Mouse (Mus musculus): ENCODE measurements around the gene Iqcn.

DNA sequence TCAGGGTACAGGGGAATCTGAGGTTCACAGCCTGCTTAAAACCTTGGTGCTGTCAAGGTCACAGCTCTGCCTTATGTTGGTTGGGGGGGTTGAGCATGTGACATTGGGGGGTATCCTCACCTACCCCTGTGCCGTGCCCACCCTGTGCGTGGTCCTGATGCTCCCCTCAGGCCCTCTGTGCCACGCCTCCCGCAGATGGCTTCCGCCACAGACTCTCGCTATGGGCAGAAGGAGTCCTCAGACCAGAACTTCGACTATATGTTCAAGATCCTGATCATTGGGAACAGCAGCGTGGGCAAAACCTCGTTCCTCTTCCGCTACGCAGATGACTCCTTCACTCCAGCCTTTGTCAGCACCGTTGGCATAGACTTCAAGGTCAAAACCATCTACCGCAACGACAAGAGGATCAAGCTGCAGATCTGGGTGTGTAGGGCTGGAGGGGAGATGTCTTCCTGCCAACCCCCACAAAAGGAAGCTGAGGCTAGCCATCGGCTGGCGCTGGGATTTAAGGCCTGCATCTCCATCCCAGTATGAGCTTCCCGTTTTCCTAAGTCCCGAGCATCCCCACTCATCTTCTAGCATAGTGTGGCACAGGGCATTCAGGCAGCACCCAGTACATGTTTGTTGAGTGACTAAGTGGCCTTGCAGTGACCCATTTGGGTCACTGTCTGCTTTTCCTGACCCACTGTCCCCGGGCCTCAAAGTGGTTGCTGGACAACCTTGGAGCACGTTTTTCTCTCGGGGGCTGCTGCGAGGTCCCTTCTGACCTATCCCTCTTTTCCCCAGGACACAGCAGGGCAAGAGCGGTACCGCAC is 52.6 kb downstream of the Iqcn start:
- TF ChIP-seq GATA1 (IDR thresholded peaks at IDR 0.05; ENCODE audit: borderline replicate concordance, low read length) = no peak
- TF ChIP-seq FLI1 (IDR thresholded peaks at IDR 0.05; ENCODE audit: low read length) = no peak
